8 mouse cellular contexts compared by ENCODE assay signal in the genomic region with DNA sequence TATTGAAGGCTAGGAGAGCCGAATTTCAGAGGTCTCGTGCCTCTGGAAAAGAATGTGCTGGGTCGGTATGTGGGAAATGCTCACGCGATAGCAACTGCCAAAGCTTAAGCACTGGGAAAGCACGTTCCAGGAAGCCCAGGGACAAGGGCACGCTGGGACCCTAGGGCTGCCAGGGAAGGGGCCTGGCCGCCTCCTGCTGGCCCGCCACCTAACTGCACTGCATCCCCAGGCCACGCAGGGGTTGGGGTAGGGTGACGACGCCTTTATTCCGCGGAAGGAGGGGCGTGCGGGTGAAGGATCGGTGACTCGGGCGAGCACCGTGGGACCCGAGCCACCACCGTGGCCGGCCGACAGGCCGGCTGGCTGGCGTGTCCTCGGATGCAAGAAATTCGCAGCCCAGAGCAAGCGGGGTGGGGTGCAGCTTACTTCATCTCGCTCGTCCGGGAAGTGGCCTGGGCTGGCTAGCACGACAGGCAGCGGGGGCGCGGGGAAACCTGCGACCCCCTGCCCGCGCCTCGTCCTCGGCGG. TPM values are rescaled to one million over a fixed set of nuclear protein-coding genes. Genes with fewer than 3 reads are reported as not detected.
DNase-seq lines count a peak whose midpoint lies in the region; ATAC-seq and TF ChIP-seq lines count a peak whose summit lies in the region.

No protein-coding gene starts in this region.

- H3K9me3 ChIP-seq in intestine, embryonic 14.5 days (ENCODE audit: control insufficient read depth, low read length) = no peaks in the 10 kb centered on the region
- no peaks in the 10 kb centered on the region for H3K9me3 ChIP-seq in midbrain, postnatal 0 days (ENCODE audit: low read length)

- no peak for TF ChIP-seq POLR2A in cortical plate, adult 2 months (IDR thresholded peaks at IDR 0.05; ENCODE audit: extremely low read depth, insufficient read depth, low read length)

- peak; percentile 58 for DNase-seq in layer of hippocampus, adult 11-12 months (ENCODE audit: low spot score)
- no peak for DNase-seq in layer of hippocampus, adult 9-10 months (ENCODE audit: low spot score)
- peak; percentile 89 for DNase-seq in gastrocnemius, postnatal 25 days
- peak; percentile 91 for DNase-seq in intestine, embryonic 14.5 days (ENCODE audit: low spot score)
- peak; percentile 78 for DNase-seq in liver
- peak; percentile 76 for DNase-seq in midbrain, postnatal 0 days (ENCODE audit: low spot score)
- DNase-seq in spleen, postnatal 14 days (ENCODE audit: low spot score in 2 of 2) = peak; percentile 44 to 66

- H3K9ac ChIP-seq in intestine, embryonic 14.5 days (ENCODE audit: low read length) = peak overlapping the region; percentile 90
- H3K9ac ChIP-seq in midbrain, postnatal 0 days (replicated peaks; ENCODE audit: low read length, poor library complexity, severe bottlenecking) = peak overlapping the region; percentile 84

- ATAC-seq in intestine, embryonic 14.5 days (replicated peaks; ENCODE audit: low FRiP score, low TSS enrichment, low read depth) = peak; percentile 82
- peak; percentile 88 for ATAC-seq in midbrain, postnatal 0 days (ENCODE audit: low FRiP score)

- no peaks in the 10 kb centered on the region for H3K36me3 ChIP-seq in intestine, embryonic 14.5 days (ENCODE audit: control insufficient read depth, insufficient read depth, low read length)
- no peaks in the 10 kb centered on the region for H3K36me3 ChIP-seq in midbrain, postnatal 0 days (ENCODE audit: insufficient read depth, low read length)

- TF ChIP-seq CTCF in cortical plate, adult 2 months (IDR thresholded peaks at IDR 0.05; ENCODE audit: extremely low read depth, insufficient read depth, low read length) = 0 out of 2 replicates have a peak, but pooled peaks have one; percentile 10
- peak; percentile 75 for TF ChIP-seq CTCF in midbrain, postnatal 0 days (IDR thresholded peaks at IDR 0.05)

- peak overlapping the region; percentile 70 for H3K27ac ChIP-seq in cortical plate, adult 2 months (ENCODE audit: insufficient read depth, low read length)
- peak overlapping the region; percentile 96 for H3K27ac ChIP-seq in intestine, embryonic 14.5 days (ENCODE audit: low read depth)
- H3K27ac ChIP-seq in midbrain, postnatal 0 days (ENCODE audit: low read depth, low read length) = peak overlapping the region; percentile 76

- no peaks in the 10 kb centered on the region for H3K27me3 ChIP-seq in intestine, embryonic 14.5 days (replicated peaks; ENCODE audit: control insufficient read depth, insufficient read depth, low read length)
- no peaks in the 10 kb centered on the region for H3K27me3 ChIP-seq in midbrain, postnatal 0 days (ENCODE audit: insufficient read depth, low read length)

- peaks cover 7% of the 10 kb centered on the region for H3K4me1 ChIP-seq in cortical plate, adult 2 months (ENCODE audit: control insufficient read depth, insufficient read depth, low read length)
- H3K4me1 ChIP-seq in intestine, embryonic 14.5 days (replicated peaks; ENCODE audit: control insufficient read depth, insufficient read depth, low read length) = peaks cover 24% of the 10 kb centered on the region
- H3K4me1 ChIP-seq in midbrain, postnatal 0 days (ENCODE audit: insufficient read depth, low read length) = peaks cover 2% of the 10 kb centered on the region; the same call in 1 of the 2 replicates

- peak overlapping the region; percentile 60 for H3K4me3 ChIP-seq in cortical plate, adult 2 months (ENCODE audit: insufficient read depth, low read length)
- H3K4me3 ChIP-seq in intestine, embryonic 14.5 days (ENCODE audit: low read depth, low read length) = peak overlapping the region; percentile 72
- H3K4me3 ChIP-seq in midbrain, postnatal 0 days (ENCODE audit: low read depth, low read length) = peak overlapping the region; percentile 51

- peak overlapping the region; percentile 75 for H3K4me2 ChIP-seq in intestine, embryonic 14.5 days (ENCODE audit: low read length)
- peak overlapping the region; percentile 82 for H3K4me2 ChIP-seq in midbrain, postnatal 0 days (ENCODE audit: low read depth, low read length, poor library complexity, severe bottlenecking)

- WGBS in intestine, embryonic 14.5 days = under 1% methylated on average over 42 of the region's 42 CpGs
- under 1% methylated on average over 41 of the region's 42 CpGs for WGBS in midbrain, postnatal 0 days

RNA-seq across cellular contexts. Expression of a gene that starts 0.4 kb away (rescaled TPM):
- 5.7 TPM in 2 replicates for polyA plus RNA-seq in cortical plate, adult 2 months (2012; rRNA removed)
- 10 to 100 TPM; 43.2 to 49.2 TPM for total RNA-seq in gastrocnemius, postnatal 25 days (2021)
- 11.9 and 14.0 TPM in 2 replicates for polyA plus RNA-seq in intestine, embryonic 14.5 days (2014; fragmentation: Nextera tagmentation; extraction: Ambion mirVana)
- 12.6 and 13.6 TPM in 2 replicates for total RNA-seq in midbrain, postnatal 0 days (2014; rRNA removed)
- polyA plus RNA-seq in midbrain, postnatal 0 days (2015; fragmentation: Nextera tagmentation; extraction: Ambion mirVana) = 3.2 and 3.7 TPM in 2 replicates

RNA-seq across cellular contexts. Expression of a gene that starts 53.5 kb away (rescaled TPM):
- 18.3 and 20.0 TPM in 2 replicates for polyA plus RNA-seq in cortical plate, adult 2 months (2012; rRNA removed)
- 1 to 10 TPM; 5.2 to 8.2 TPM for total RNA-seq in gastrocnemius, postnatal 25 days (2021)
- polyA plus RNA-seq in intestine, embryonic 14.5 days (2014; fragmentation: Nextera tagmentation; extraction: Ambion mirVana) = 17.0 and 19.9 TPM in 2 replicates
- total RNA-seq in midbrain, postnatal 0 days (2014; rRNA removed) = 6.2 and 13.6 TPM in 2 replicates
- 4.4 and 4.7 TPM in 2 replicates for polyA plus RNA-seq in midbrain, postnatal 0 days (2015; fragmentation: Nextera tagmentation; extraction: Ambion mirVana)
